Comparison of ENCODE assay signal across 11 mouse cellular contexts in genomic region chr4:148384251-148385230, GRCm38 (mm10).
DNase-seq lines count a peak whose midpoint lies in the region; ATAC-seq and TF ChIP-seq lines count a peak whose summit lies in the region.
"Had no signal": no experiment of that assay in that cellular context is flagged by ENCODE, and none has a peak within 500 bp of the region (broad histone marks: within the 10 kb centered on the region; RNA-seq: fewer than 3 reads in every experiment).

No protein-coding gene starts in this region.

- DNase-seq in brain, adult 2 months (ENCODE audit: low read depth, low spot score), result peak; percentile 78
- DNase-seq in layer of hippocampus, adult 9-11 months, result peak; percentile 88
- DNase-seq in heart, adult 2 months, result no peak
- DNase-seq in urinary bladder, postnatal 36 days (ENCODE audit: low spot score in 2 of 2), result no peak
- no peak for DNase-seq in urinary bladder, adult 2 months (ENCODE audit: low spot score)
- DNase-seq: adrenal gland, adult 2 months had no signal

- no peak for TF ChIP-seq CTCF in heart, adult 2 months (IDR thresholded peaks at IDR 0.05)

- no peak for TF ChIP-seq EP300 in heart, adult 2 months (IDR thresholded peaks at IDR 0.05; ENCODE audit: insufficient read depth, low read depth, low read length)

- H3K9me3 ChIP-seq in forebrain, embryonic 15.5 days, result no peaks in the 10 kb centered on the region
- no peaks in the 10 kb centered on the region for H3K9me3 ChIP-seq in midbrain, embryonic 16.5 days (replicated peaks; ENCODE audit: control insufficient read depth, low read length, poor library complexity, severe bottlenecking)
- no peaks in the 10 kb centered on the region for H3K9me3 ChIP-seq in intestine, embryonic 16.5 days (ENCODE audit: control insufficient read depth, low read length)

- no peaks in the 10 kb centered on the region for H3K36me3 ChIP-seq in forebrain, embryonic 15.5 days
- no peaks in the 10 kb centered on the region for H3K36me3 ChIP-seq in midbrain, embryonic 16.5 days (ENCODE audit: control insufficient read depth, insufficient read depth, low read length)
- H3K36me3 ChIP-seq in heart, adult 2 months (ENCODE audit: control insufficient read depth, insufficient read depth, low read length), result no peaks in the 10 kb centered on the region
- no peaks in the 10 kb centered on the region for H3K36me3 ChIP-seq in intestine, embryonic 16.5 days (ENCODE audit: control insufficient read depth, insufficient read depth, low read length)
- H3K36me3 ChIP-seq: limb, embryonic 12.5 days had no signal

- ATAC-seq in forebrain, embryonic 15.5 days (replicated peaks), result peak; percentile 91
- peak; percentile 89 for ATAC-seq in midbrain, embryonic 16.5 days
- ATAC-seq in intestine, embryonic 16.5 days, result no peak

- H3K27me3 ChIP-seq in forebrain, embryonic 15.5 days, result no peaks in the 10 kb centered on the region
- H3K27me3 ChIP-seq in midbrain, embryonic 16.5 days (ENCODE audit: control insufficient read depth, insufficient read depth, low read depth, low read length), result no peaks in the 10 kb centered on the region
- no peaks in the 10 kb centered on the region for H3K27me3 ChIP-seq in heart, adult 2 months (ENCODE audit: control insufficient read depth, insufficient read depth, low read length)
- no peaks in the 10 kb centered on the region for H3K27me3 ChIP-seq in intestine, embryonic 16.5 days (replicated peaks; ENCODE audit: control insufficient read depth, insufficient read depth, low read length)
- H3K27me3 ChIP-seq: limb, embryonic 12.5 days had no signal

- no peak overlapping the region for H3K4me3 ChIP-seq in forebrain, embryonic 15.5 days
- no peak overlapping the region for H3K4me3 ChIP-seq in midbrain, embryonic 16.5 days (ENCODE audit: low read depth, low read length)
- no peak overlapping the region for H3K4me3 ChIP-seq in heart, adult 2 months
- no peak overlapping the region for H3K4me3 ChIP-seq in intestine, embryonic 16.5 days (ENCODE audit: low read length)
- H3K4me3 ChIP-seq: limb, embryonic 12.5 days; myocyte had no signal

- H3K9ac ChIP-seq in forebrain, embryonic 15.5 days (replicated peaks), result no peak overlapping the region
- no peak overlapping the region for H3K9ac ChIP-seq in midbrain, embryonic 16.5 days (ENCODE audit: low read depth, low read length)
- H3K9ac ChIP-seq in heart, adult 2 months (ENCODE audit: low read depth, low read length), result no peak overlapping the region
- H3K9ac ChIP-seq in intestine, embryonic 16.5 days (ENCODE audit: low read depth, low read length), result no peak overlapping the region
- H3K9ac ChIP-seq: limb, embryonic 12.5 days had no signal

- no peaks in the 10 kb centered on the region for H3K79me2 ChIP-seq in heart, adult 2 months (replicated peaks; ENCODE audit: control insufficient read depth, insufficient read depth, low read length)

- TF ChIP-seq POLR2A in heart, adult 2 months (IDR thresholded peaks at IDR 0.05; ENCODE audit: insufficient read depth, low read depth, low read length), result no peak

- peak overlapping the region; percentile 16 for H3K4me2 ChIP-seq in forebrain, embryonic 15.5 days (replicated peaks)
- H3K4me2 ChIP-seq in midbrain, embryonic 16.5 days (ENCODE audit: low read length), result peak overlapping the region; percentile 17; the same call in 1 of the 2 replicates
- no peak overlapping the region for H3K4me2 ChIP-seq in intestine, embryonic 16.5 days (ENCODE audit: low read depth, low read length)
- H3K4me2 ChIP-seq: limb, embryonic 12.5 days had no signal

- intact Hi-C loops in heart, adult 2 months (cut with DNase I), result no loop called here

- whole genome bisulfite sequencing in forebrain, embryonic 15.5 days, result 5% methylated on average over 20 of the region's 20 CpGs
- 7% methylated on average over 20 of the region's 20 CpGs for WGBS in midbrain, embryonic 16.5 days
- WGBS in heart, adult 2 months, result 47% methylated on average over 20 of the region's 20 CpGs
- WGBS in intestine, embryonic 16.5 days, result 42% methylated on average over 20 of the region's 20 CpGs

- peaks cover 29% of the 10 kb centered on the region for H3K4me1 ChIP-seq in forebrain, embryonic 15.5 days
- H3K4me1 ChIP-seq in midbrain, embryonic 16.5 days (ENCODE audit: control insufficient read depth, insufficient read depth, low read length), result peaks cover 25% of the 10 kb centered on the region
- no peaks in the 10 kb centered on the region for H3K4me1 ChIP-seq in heart, adult 2 months (ENCODE audit: control insufficient read depth, insufficient read depth, low read length)
- no peaks in the 10 kb centered on the region for H3K4me1 ChIP-seq in intestine, embryonic 16.5 days (ENCODE audit: control insufficient read depth, insufficient read depth, low read length)

- H3K27ac ChIP-seq in forebrain, embryonic 15.5 days (replicated peaks), result peak overlapping the region; percentile 80
- peak overlapping the region; percentile 79 for H3K27ac ChIP-seq in midbrain, embryonic 16.5 days (ENCODE audit: low read length)
- no peak overlapping the region for H3K27ac ChIP-seq in heart, adult 2 months
- H3K27ac ChIP-seq in intestine, embryonic 16.5 days (ENCODE audit: low read length), result no peak overlapping the region
- H3K27ac ChIP-seq: limb, embryonic 12.5 days had no signal

Comparison
In these comparisons a context has a peak if more than half of its experiments do, and no peak if none do; other contexts are left out.
1. DNase-seq: peak in brain, adult 2 months (single experiment) and layer of hippocampus, adult 9-11 months (single experiment); none in heart, adult 2 months (0 of 2), urinary bladder, postnatal 36 days (0 of 2) and urinary bladder, adult 2 months (single experiment).
2. H3K27ac ChIP-seq: peak in forebrain, embryonic 15.5 days (single experiment) and midbrain, embryonic 16.5 days (single experiment); none in heart, adult 2 months (single experiment) and intestine, embryonic 16.5 days (single experiment).